Mouse (Mus musculus): Measurements from ENCODE around the gene Kdm2a.

DNA sequence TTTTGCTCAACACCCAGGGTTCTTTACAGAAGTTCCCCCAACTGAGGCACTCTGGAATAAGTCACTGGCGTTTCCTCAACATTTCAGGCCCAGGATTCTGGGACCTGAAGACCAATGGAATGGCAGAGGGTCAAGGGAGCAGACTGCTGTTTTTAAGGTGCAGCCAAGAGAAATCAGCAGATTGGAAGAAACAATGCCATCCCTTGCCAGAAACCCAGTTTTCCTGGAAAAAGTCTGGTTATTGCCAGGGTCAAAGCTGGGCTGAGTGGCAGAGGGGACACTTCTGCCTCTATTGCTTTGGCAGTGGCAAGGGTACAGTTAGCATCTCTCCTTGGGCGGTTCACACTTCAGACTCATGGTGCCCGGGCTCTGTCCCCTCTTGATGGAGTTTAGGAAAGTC, 80.9 kb downstream of the Kdm2a start:
- TF ChIP-seq CTCF (IDR thresholded peaks at IDR 0.05; ENCODE audit: extremely low read depth, insufficient read length, insufficient replicate concordance, low read depth, low read length) (no peak), POLR2A (IDR thresholded peaks at IDR 0.05; ENCODE audit: low read depth, low read length) (no peak)

Data from small intestine, adult 2 months (tissue).